In the genomic region with DNA sequence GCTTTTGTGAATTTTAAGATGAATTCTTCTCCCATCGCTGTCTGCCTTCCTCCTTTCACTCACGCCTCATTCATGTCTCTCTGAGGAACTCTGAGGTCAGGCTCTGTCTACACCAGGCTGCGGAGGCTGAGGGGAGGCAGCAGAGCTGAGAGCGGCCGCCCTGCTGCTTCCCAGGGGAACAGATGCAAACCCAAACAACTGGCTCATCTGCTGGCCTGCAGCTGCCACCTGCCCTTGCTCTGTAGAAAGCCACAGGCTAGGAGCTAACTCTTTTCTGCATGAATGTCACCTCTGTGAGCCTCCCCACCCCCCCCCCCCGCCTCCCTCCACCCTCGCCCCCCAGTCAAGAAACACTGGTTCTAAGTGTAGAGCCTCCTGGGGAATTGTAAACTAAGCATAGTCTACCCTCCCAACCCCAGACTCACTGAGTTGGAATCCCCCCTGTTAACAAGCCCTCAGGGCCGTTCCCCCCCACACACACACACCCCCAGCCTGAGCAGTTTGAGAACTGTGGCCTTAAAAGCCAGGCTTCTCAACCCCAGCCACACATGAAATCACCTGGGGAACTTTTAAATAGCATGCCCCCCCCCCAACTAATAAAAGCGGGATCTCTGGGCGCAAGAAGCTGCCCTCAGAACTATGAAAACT, we compare ENCODE assay signal across 11 mouse cellular contexts. TPM values are rescaled to one million over a fixed set of nuclear protein-coding genes. Genes with fewer than 3 reads are reported as not detected.
DNase-seq lines count a peak whose midpoint lies in the region; ATAC-seq and TF ChIP-seq lines count a peak whose summit lies in the region.
"Had no signal": no experiment of that assay in that cellular context is flagged by ENCODE, and none has a peak within 500 bp of the region (broad histone marks: within the 10 kb centered on the region; RNA-seq: fewer than 3 reads in every experiment).

No protein-coding gene starts in this region.

- H3K9me3 ChIP-seq in lung, embryonic 14.5 days (ENCODE audit: low read depth, low read length) = no peaks in the 10 kb centered on the region
- no peaks in the 10 kb centered on the region for H3K9me3 ChIP-seq in limb, embryonic 14.5 days (ENCODE audit: control insufficient read depth, low read length)

- no peak overlapping the region for H3K4me2 ChIP-seq in lung, embryonic 14.5 days
- H3K4me2 ChIP-seq in limb, embryonic 14.5 days (replicated peaks; ENCODE audit: low read depth, low read length, severe bottlenecking) = no peak overlapping the region

- 31% methylated on average over 10 of the region's 10 CpGs for WGBS in lung, embryonic 14.5 days
- WGBS in limb, embryonic 14.5 days = 27% methylated on average over 10 of the region's 10 CpGs
- 23% methylated on average over 10 of the region's 10 CpGs for WGBS in thymus, adult 2 months

- peak; percentile 41; the same call in 1 of the 2 replicates for ATAC-seq in lung, embryonic 14.5 days (ENCODE audit: insufficient read depth)
- peak; percentile 65; the same call in 1 of the 2 replicates for ATAC-seq in limb, embryonic 14.5 days (ENCODE audit: low FRiP score, low read depth)

- peaks cover 5% of the 10 kb centered on the region; the same call in 1 of the 2 replicates for H3K4me1 ChIP-seq in lung, embryonic 14.5 days (ENCODE audit: insufficient read depth)
- H3K4me1 ChIP-seq in limb, embryonic 14.5 days (ENCODE audit: control insufficient read depth, insufficient read depth, low read length) = peaks cover 18% of the 10 kb centered on the region
- peaks cover 36% of the 10 kb centered on the region for H3K4me1 ChIP-seq in thymus, adult 2 months (replicated peaks; ENCODE audit: control insufficient read depth, insufficient read depth, low read length)

- no peak for TF ChIP-seq POLR2A in limb, embryonic 14.5 days (IDR thresholded peaks at IDR 0.05; ENCODE audit: borderline replicate concordance, extremely low read depth, insufficient read depth, insufficient read length)
- TF ChIP-seq POLR2A in thymus, adult 2 months (IDR thresholded peaks at IDR 0.05; ENCODE audit: control insufficient read depth, extremely low read depth, insufficient read depth, low read length, poor library complexity) = peak; percentile 25; the same call in 1 of the 2 replicates

- no peak for TF ChIP-seq CTCF in lung, embryonic 14.5 days (IDR thresholded peaks at IDR 0.05; ENCODE audit: low read depth)
- TF ChIP-seq CTCF in thymus, adult 2 months (IDR thresholded peaks at IDR 0.05; ENCODE audit: borderline replicate concordance, control insufficient read depth, extremely low read depth, insufficient read depth, low read length, poor library complexity) = no peak

- H3K36me3 ChIP-seq in lung, embryonic 14.5 days (ENCODE audit: insufficient read depth) = no peaks in the 10 kb centered on the region
- no peaks in the 10 kb centered on the region for H3K36me3 ChIP-seq in limb, embryonic 14.5 days (ENCODE audit: control insufficient read depth, insufficient read depth, low read length)
- H3K36me3 ChIP-seq in thymus, adult 2 months (ENCODE audit: control insufficient read depth, insufficient read depth, low read length) = no peaks in the 10 kb centered on the region

- no peaks in the 10 kb centered on the region for H3K27me3 ChIP-seq in lung, embryonic 14.5 days (ENCODE audit: insufficient read depth, low read length)
- H3K27me3 ChIP-seq in limb, embryonic 14.5 days (ENCODE audit: control insufficient read depth, insufficient read depth, low read length) = no peaks in the 10 kb centered on the region
- H3K27me3 ChIP-seq in thymus, adult 2 months (ENCODE audit: control insufficient read depth, insufficient read depth, low read length) = no peaks in the 10 kb centered on the region

- DNase-seq in lung, embryonic 14.5 days = peak; percentile 65
- DNase-seq in lung, postnatal 14 days = no peak
- DNase-seq in embryo, embryonic 10.5 days (ENCODE audit: low spot score) = peak; percentile 50
- DNase-seq in limb, embryonic 14.5 days (ENCODE audit: low spot score) = peak; percentile 23
- peak; percentile 54 for DNase-seq in thymus, adult 2 months
- DNase-seq in layer of hippocampus, adult 18-20 months (ENCODE audit: low spot score in 2 of 2) = no peak
- no peak for DNase-seq in right cerebral cortex, adult 2 months (ENCODE audit: low spot score in 2 of 2)
- DNase-seq: cerebellum, adult 11 months; heart, postnatal 36 days; kidney, postnatal 10 days had no signal

- H3K9ac ChIP-seq in lung, embryonic 14.5 days = no peak overlapping the region
- H3K9ac ChIP-seq in limb, embryonic 14.5 days (ENCODE audit: low read depth, low read length, severe bottlenecking) = no peak overlapping the region

- no peak overlapping the region for H3K4me3 ChIP-seq in lung, embryonic 14.5 days (ENCODE audit: low read depth, low read length)
- no peak overlapping the region for H3K4me3 ChIP-seq in limb, embryonic 14.5 days (replicated peaks; ENCODE audit: low read length)
- H3K4me3 ChIP-seq in thymus, adult 2 months (ENCODE audit: control insufficient read depth, insufficient read depth, low read length) = no peak overlapping the region
- H3K4me3 ChIP-seq: megakaryocyte, embryonic 14.5 days had no signal

- no peak overlapping the region; the same call in 1 of the 2 replicates for H3K27ac ChIP-seq in lung, embryonic 14.5 days (ENCODE audit: low read depth)
- H3K27ac ChIP-seq in limb, embryonic 14.5 days (replicated peaks; ENCODE audit: low read depth, low read length) = no peak overlapping the region
- H3K27ac ChIP-seq in thymus, adult 2 months (ENCODE audit: control insufficient read depth, insufficient read depth, low read length) = peak overlapping the region; percentile 90

RNA-seq across cellular contexts. Expression of a gene that starts 28.3 kb away (rescaled TPM):
- 24.9 and 25.0 TPM in 2 replicates for polyA plus RNA-seq in lung, embryonic 14.5 days (2014; fragmentation: Nextera tagmentation; extraction: Ambion mirVana)
- polyA plus RNA-seq in limb, embryonic 14.5 days (2012; rRNA removed) = 28.3 and 31.4 TPM in 2 replicates
- 20.1 and 25.4 TPM in 2 replicates for polyA plus RNA-seq in limb, embryonic 14.5 days (2014; fragmentation: Nextera tagmentation; extraction: Ambion mirVana)
- polyA plus RNA-seq in thymus, adult 2 months (2012; rRNA removed) = 29.4 and 34.4 TPM in 2 replicates
- 10 to 100 TPM; 66.1 to 66.3 TPM for total RNA-seq in layer of hippocampus, adult 18-20 months (2021)

Comparison
In these comparisons a context has a peak if more than half of its experiments do, and no peak if none do; other contexts are left out.
1. DNase-seq: peak in lung, embryonic 14.5 days (single experiment), embryo, embryonic 10.5 days (single experiment), limb, embryonic 14.5 days (single experiment) and thymus, adult 2 months (single experiment); none in lung, postnatal 14 days (single experiment), layer of hippocampus, adult 18-20 months (0 of 2) and right cerebral cortex, adult 2 months (0 of 2).